Mouse (Mus musculus) erythroblast, embryonic 14.5 days (primary cell): ENCODE data around the gene Cntf. TPM values are rescaled to one million over a fixed set of nuclear protein-coding genes. Genes with fewer than 3 reads are reported as not detected.

Experiments
- H3K27me3 ChIP-seq: 2 replicates; pipeline ENCODE4 v1.6.1; 2012; ENCODE audit warnings: inconsistent platforms; ENCODE audit not compliant: control insufficient read depth
- H3K36me3 ChIP-seq: 2 replicates; pipeline ENCODE4 v1.6.1; 2012; ENCODE audit warnings: mild to moderate bottlenecking, inconsistent platforms; ENCODE audit not compliant: control insufficient read depth
- H3K4me1 ChIP-seq: 2 replicates; pipeline ENCODE4 v1.6.1; 2012; ENCODE audit warnings: inconsistent platforms; ENCODE audit not compliant: control insufficient read depth
- H3K4me3 ChIP-seq: replicated peaks from 2 replicates; pipeline ENCODE3; 2012; ENCODE audit warnings: moderate library complexity, mild to moderate bottlenecking, inconsistent platforms
- H3K9me3 ChIP-seq: 2 replicates; pipeline ENCODE4 v1.6.1; 2012; ENCODE audit warnings: low read length, inconsistent platforms, mixed read lengths; ENCODE audit not compliant: control insufficient read depth
- GATA1 ChIP-seq: IDR thresholded peaks from 2 replicates; pipeline ENCODE4 v1.6.1; 2012; ENCODE audit warnings: low read length, inconsistent platforms, mixed read lengths
- TAL1 ChIP-seq: IDR thresholded peaks from 3 replicates; pipeline ENCODE4 v1.6.1; 2012; ENCODE audit warnings: low read length, inconsistent platforms, mixed read lengths
- polyA plus RNA-seq: library from polyadenylated mRNA; stranded (reverse); fragments of >175 nt; gene quantifications from 2 replicates; pipeline ENCODE4 v1.2.3, GENCODE M21; 2012

The Cntf gene
- polyA plus RNA-seq, 1 experiment: 0.03 TPM

- H3K36me3 ChIP-seq: peaks cover 58% of the 10 kb centered on the region
- TF ChIP-seq TAL1: no peak
- TF ChIP-seq GATA1: no peak
- no peak overlapping the region for H3K4me3 ChIP-seq
- no peaks in the 10 kb centered on the region for H3K9me3 ChIP-seq
- H3K4me1 ChIP-seq: peaks cover 8% of the 10 kb centered on the region
- H3K27me3 ChIP-seq: no peaks in the 10 kb centered on the region
Measured at GRCm38 (mm10) chr19:12787721-12788120, 22.3 kb upstream of the Cntf start.

- Histone ChIP-seq H3K27me3 (no peaks in the 10 kb centered on the region), H3K36me3 (peaks cover 60% of the 10 kb centered on the region), H3K9me3 (no peaks in the 10 kb centered on the region), H3K4me3 (no peak overlapping the region), H3K4me1 (peaks cover 8% of the 10 kb centered on the region)
- TF ChIP-seq GATA1 (no peak), TAL1 (no peak)
Measured at GRCm38 (mm10) chr19:12786803-12787395, 21.5 kb upstream of the Cntf start.

- Histone ChIP-seq H3K36me3 (peaks cover 59% of the 10 kb centered on the region), H3K4me1 (no peaks in the 10 kb centered on the region; the same call in 1 of the 2 replicates), H3K27me3 (no peaks in the 10 kb centered on the region), H3K9me3 (no peaks in the 10 kb centered on the region), H3K4me3 (no peak overlapping the region)
- TF ChIP-seq TAL1 (no peak), GATA1 (no peak)
Measured at GRCm38 (mm10) chr19:12780437-12780836, 15.0 kb upstream of the Cntf start.

GRCm38 (mm10) chr19:12770888-12771287, 5.5 kb upstream of the Cntf start:
- H3K4me1 ChIP-seq: no peaks in the 10 kb centered on the region
- no peaks in the 10 kb centered on the region for H3K27me3 ChIP-seq
- H3K36me3 ChIP-seq: peaks cover 97% of the 10 kb centered on the region
- no peaks in the 10 kb centered on the region for H3K9me3 ChIP-seq
- no peak overlapping the region for H3K4me3 ChIP-seq
- TF ChIP-seq TAL1: no peak
- no peak for TF ChIP-seq GATA1

GRCm38 (mm10) chr19:12762212-12763130, 3.0 kb downstream of the Cntf start:
- no peak for TF ChIP-seq TAL1
- no peak for TF ChIP-seq GATA1
- Histone ChIP-seq H3K27me3 (no peaks in the 10 kb centered on the region), H3K9me3 (no peaks in the 10 kb centered on the region), H3K4me3 (no peak overlapping the region), H3K36me3 (peaks cover 49% of the 10 kb centered on the region), H3K4me1 (no peaks in the 10 kb centered on the region)

GRCm38 (mm10) chr19:12759656-12760055, 5.8 kb downstream of the Cntf start:
- Histone ChIP-seq H3K27me3 (no peaks in the 10 kb centered on the region), H3K9me3 (no peaks in the 10 kb centered on the region), H3K36me3 (peaks cover 24% of the 10 kb centered on the region), H3K4me1 (no peaks in the 10 kb centered on the region), H3K4me3 (no peak overlapping the region)
- TF ChIP-seq TAL1 (no peak), GATA1 (no peak)

GRCm38 (mm10) chr19:12758936-12759478, 6.4 kb downstream of the Cntf start:
- Histone ChIP-seq H3K9me3 (no peaks in the 10 kb centered on the region), H3K27me3 (no peaks in the 10 kb centered on the region), H3K36me3 (peaks cover 18% of the 10 kb centered on the region), H3K4me3 (no peak overlapping the region), H3K4me1 (no peaks in the 10 kb centered on the region)
- TF ChIP-seq TAL1: no peak
- no peak for TF ChIP-seq GATA1

- no peaks in the 10 kb centered on the region for H3K27me3 ChIP-seq
- no peak overlapping the region for H3K4me3 ChIP-seq
- no peaks in the 10 kb centered on the region for H3K4me1 ChIP-seq
- no peaks in the 10 kb centered on the region for H3K36me3 ChIP-seq
- no peaks in the 10 kb centered on the region for H3K9me3 ChIP-seq
- TF ChIP-seq GATA1: no peak
Measured at GRCm38 (mm10) chr19:12756286-12756685, 9.1 kb downstream of the Cntf start.

GRCm38 (mm10) chr19:12731950-12732349, 33.5 kb downstream of the Cntf start:
- H3K4me1 ChIP-seq: no peaks in the 10 kb centered on the region
- no peaks in the 10 kb centered on the region for H3K27me3 ChIP-seq
- H3K36me3 ChIP-seq: no peaks in the 10 kb centered on the region
- no peaks in the 10 kb centered on the region for H3K9me3 ChIP-seq
- no peak overlapping the region for H3K4me3 ChIP-seq
- no peak for TF ChIP-seq TAL1
- no peak for TF ChIP-seq GATA1
